Mouse (Mus musculus) liver, postnatal 0 days (tissue): ENCODE results near the gene Azin2. TPM values are rescaled to one million over a fixed set of nuclear protein-coding genes. Genes with fewer than 3 reads are reported as not detected.

Source experiments
- ATAC-seq: fragments of 200-750 bp; cut with Nextera tagmentation; 2 replicates; pipeline ENCODE4 v1.8.0; 2017; ENCODE audit warnings: mild to moderate bottlenecking, moderate library complexity
- DNase-seq: peaks from one replicate; pipeline ENCODE4 v3.0.0-alpha.2; 2016
- H3K27ac ChIP-seq: fragments of 300-500 bp; sonication (generic); 2 replicates; pipeline ENCODE4 v1.5.1; 2014; ENCODE audit warnings: antibody characterized with exemption, moderate library complexity, mild to moderate bottlenecking, low read depth
- H3K27me3 ChIP-seq: fragments of 300-500 bp; sonication (generic); 2 replicates; pipeline ENCODE4 v1.6.1; 2014; ENCODE audit warnings: low read length, control low read depth, mixed read lengths; ENCODE audit not compliant: insufficient read depth
- H3K36me3 ChIP-seq: fragments of 300-500 bp; sonication (generic); replicated peaks from 2 replicates; pipeline ENCODE4 v1.6.1; 2014; ENCODE audit warnings: mild to moderate bottlenecking, control low read depth, low read length, moderate library complexity, mixed read lengths; ENCODE audit not compliant: insufficient read depth
- H3K4me1 ChIP-seq: fragments of 300-500 bp; sonication (generic); 2 replicates; pipeline ENCODE4 v1.6.1; 2014; ENCODE audit warnings: antibody characterized with exemption, mild to moderate bottlenecking, control low read depth; ENCODE audit not compliant: insufficient read depth
- H3K4me2 ChIP-seq: fragments of 300-500 bp; sonication (generic); 2 replicates; pipeline ENCODE4 v1.6.1; 2014; ENCODE audit warnings: low read depth, mild to moderate bottlenecking, low read length, moderate library complexity, mixed read lengths
- H3K4me3 ChIP-seq: fragments of 300-500 bp; sonication (generic); 2 replicates; pipeline ENCODE4 v1.5.1; 2014; ENCODE audit warnings: low read depth, low read length
- H3K9ac ChIP-seq: fragments of 300-500 bp; sonication (generic); replicated peaks from 2 replicates; pipeline ENCODE4 v1.6.1; 2014; ENCODE audit warnings: mild to moderate bottlenecking, moderate library complexity
- H3K9me3 ChIP-seq: fragments of 300-500 bp; sonication (generic); 2 replicates; pipeline ENCODE4 v1.6.1; 2016; ENCODE audit warnings: mild to moderate bottlenecking, control low read depth, low read length, mixed read lengths
- CTCF ChIP-seq: sonication (generic); IDR thresholded peaks from 2 replicates; pipeline ENCODE4 v1.5.1; 2016; ENCODE audit warnings: antibody characterized with exemption, low read depth
- EP300 ChIP-seq: IDR thresholded peaks from 2 replicates; pipeline ENCODE4 v1.6.1; 2016; ENCODE audit warnings: antibody characterized with exemption, low read depth, mild to moderate bottlenecking
- WGBS: fragments of 180-500 bp; shearing (Covaris S2); extraction: QIAGEN DNeasy Blood & Tissue Kit; methylation state at CpG from one replicate; pipeline ENCODE4 v1.1.7; 2014; ENCODE audit not compliant: insufficient replicate concordance; 5-methylcytosine and 5-hydroxymethylcytosine counted together
- polyA plus RNA-seq: library from polyadenylated mRNA; unstranded; fragments of >200 nt; fragmentation: Nextera tagmentation; extraction: Ambion mirVana; gene quantifications from 2 replicates; pipeline ENCODE4 v1.2.1, GENCODE M21; 2015

Gene Azin2
- polyA plus RNA-seq, 1 experiment from 2014 or later, result 1.6 TPM

GRCm38 (mm10) chr4:128909378-128909831 is 52.8 kb downstream of the Azin2 start:
- 75% methylated on average over 14 of the region's 14 CpGs for WGBS
- no peak for TF ChIP-seq CTCF
- TF ChIP-seq EP300, result no peak
- no peaks in the 10 kb centered on the region for H3K4me1 ChIP-seq
- ATAC-seq (no peak), DNase-seq (no peak)
- no peak overlapping the region for H3K4me3 ChIP-seq
- no peaks in the 10 kb centered on the region for H3K36me3 ChIP-seq
- H3K9me3 ChIP-seq, result no peaks in the 10 kb centered on the region
- no peaks in the 10 kb centered on the region for H3K27me3 ChIP-seq
- H3K4me2 ChIP-seq, result no peak overlapping the region
- H3K27ac ChIP-seq, result no peak overlapping the region
- H3K9ac ChIP-seq, result no peak overlapping the region

GRCm38 (mm10) chr4:128908586-128909377 is 53.5 kb downstream of the Azin2 start:
- 56% methylated on average over 24 of the region's 24 CpGs for WGBS
- H3K9me3 ChIP-seq, result no peaks in the 10 kb centered on the region
- H3K4me3 ChIP-seq, result no peak overlapping the region
- no peaks in the 10 kb centered on the region for H3K36me3 ChIP-seq
- no peak for TF ChIP-seq EP300
- peak; percentile 79 for TF ChIP-seq CTCF
- DNase-seq (peak; percentile 56), ATAC-seq (no peak)
- no peak overlapping the region for H3K4me2 ChIP-seq
- H3K27ac ChIP-seq, result no peak overlapping the region
- H3K27me3 ChIP-seq, result no peaks in the 10 kb centered on the region
- H3K4me1 ChIP-seq, result no peaks in the 10 kb centered on the region
- H3K9ac ChIP-seq, result no peak overlapping the region

- ATAC-seq (no peak), DNase-seq (no peak)
- TF ChIP-seq EP300 (no peak), CTCF (no peak)
- no peaks in the 10 kb centered on the region for H3K4me1 ChIP-seq
- H3K36me3 ChIP-seq, result no peaks in the 10 kb centered on the region
- no peaks in the 10 kb centered on the region for H3K9me3 ChIP-seq
- no peak overlapping the region for H3K27ac ChIP-seq
- no peak overlapping the region for H3K9ac ChIP-seq
- H3K27me3 ChIP-seq, result no peaks in the 10 kb centered on the region
- no peak overlapping the region for H3K4me2 ChIP-seq
- WGBS, result 66% methylated on average over 12 of the region's 12 CpGs
- H3K4me3 ChIP-seq, result no peak overlapping the region
Observed at GRCm38 (mm10) chr4:128907238-128907968, 54.8 kb downstream of the Azin2 start.

- no peak for DNase-seq
- Histone ChIP-seq H3K36me3 (no peaks in the 10 kb centered on the region), H3K4me3 (no peak overlapping the region), H3K9ac (no peak overlapping the region), H3K9me3 (no peaks in the 10 kb centered on the region), H3K4me1 (no peaks in the 10 kb centered on the region), H3K4me2 (no peak overlapping the region), H3K27ac (no peak overlapping the region), H3K27me3 (no peaks in the 10 kb centered on the region)
- TF ChIP-seq EP300 (no peak), CTCF (no peak)
- WGBS, result 62% methylated on average over 8 of the region's 8 CpGs
- no peak for ATAC-seq
Observed at GRCm38 (mm10) chr4:128906757-128907156, 55.5 kb downstream of the Azin2 start.

- no peak overlapping the region for H3K27ac ChIP-seq
- DNase-seq (no peak), ATAC-seq (no peak)
- no peaks in the 10 kb centered on the region for H3K4me1 ChIP-seq
- TF ChIP-seq EP300 (no peak), CTCF (no peak)
- H3K4me2 ChIP-seq, result no peak overlapping the region
- H3K9ac ChIP-seq, result no peak overlapping the region
- no peak overlapping the region for H3K4me3 ChIP-seq
- H3K36me3 ChIP-seq, result no peaks in the 10 kb centered on the region
- H3K9me3 ChIP-seq, result no peaks in the 10 kb centered on the region
- 60% methylated on average over 8 of the region's 8 CpGs for WGBS
- no peaks in the 10 kb centered on the region for H3K27me3 ChIP-seq
Observed at GRCm38 (mm10) chr4:128905251-128905650, 57.0 kb downstream of the Azin2 start.

- Histone ChIP-seq H3K4me2 (no peak overlapping the region), H3K9ac (no peak overlapping the region), H3K9me3 (no peaks in the 10 kb centered on the region), H3K4me1 (no peaks in the 10 kb centered on the region), H3K27ac (no peak overlapping the region), H3K27me3 (no peaks in the 10 kb centered on the region), H3K36me3 (no peaks in the 10 kb centered on the region), H3K4me3 (no peak overlapping the region)
- DNase-seq (no peak), ATAC-seq (no peak)
- 68% methylated on average over 8 of the region's 8 CpGs for WGBS
- TF ChIP-seq EP300 (no peak), CTCF (no peak)
Observed at GRCm38 (mm10) chr4:128904035-128904800, 58.0 kb downstream of the Azin2 start.
